Mouse (Mus musculus): ENCODE measurements at regions not wholly inside any gene's neighbourhood (a gene's known extent, or its start where the extent isn't known, plus 50 kb on each side); places are given as distances from the start of the nearest gene placed in this dataset.

DNA sequence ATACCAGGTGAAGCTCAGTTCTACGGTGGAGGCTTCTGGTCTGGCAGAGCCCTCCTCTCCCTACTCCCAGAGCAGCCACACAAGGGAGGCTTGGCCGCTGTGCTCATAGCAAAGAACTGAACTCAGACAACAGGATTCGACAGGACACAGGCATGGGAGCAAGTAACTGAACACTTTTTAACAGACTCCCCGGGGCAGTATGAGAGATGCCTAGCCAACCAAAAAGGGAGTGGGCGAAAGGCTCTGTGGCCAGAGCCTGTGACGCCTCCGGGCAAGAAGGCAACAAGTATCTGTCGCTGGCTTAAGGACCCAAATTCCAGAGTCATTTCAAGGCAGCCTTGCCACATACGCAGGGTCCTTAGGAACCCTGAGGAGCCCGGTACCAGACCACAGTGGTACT lies 188.8 kb upstream of the Klf14 start:
- Histone ChIP-seq H3K4me3 (no peak overlapping the region), H3K4me1 (replicated peaks) (no peaks in the 10 kb centered on the region), H3K4me2 (no peak overlapping the region), H3K9ac (no peak overlapping the region), H3K9me3 (no peaks in the 10 kb centered on the region), H3K27me3 (0 out of 2 replicates have a peak, but pooled peaks cover 7% of the 10 kb centered on the region), H3K27ac (no peak overlapping the region), H3K36me3 (no peaks in the 10 kb centered on the region)
- WGBS, result 81% methylated on average over 10 of the region's 10 CpGs
- ATAC-seq (ENCODE audit: low FRiP score), result no peak

DNA sequence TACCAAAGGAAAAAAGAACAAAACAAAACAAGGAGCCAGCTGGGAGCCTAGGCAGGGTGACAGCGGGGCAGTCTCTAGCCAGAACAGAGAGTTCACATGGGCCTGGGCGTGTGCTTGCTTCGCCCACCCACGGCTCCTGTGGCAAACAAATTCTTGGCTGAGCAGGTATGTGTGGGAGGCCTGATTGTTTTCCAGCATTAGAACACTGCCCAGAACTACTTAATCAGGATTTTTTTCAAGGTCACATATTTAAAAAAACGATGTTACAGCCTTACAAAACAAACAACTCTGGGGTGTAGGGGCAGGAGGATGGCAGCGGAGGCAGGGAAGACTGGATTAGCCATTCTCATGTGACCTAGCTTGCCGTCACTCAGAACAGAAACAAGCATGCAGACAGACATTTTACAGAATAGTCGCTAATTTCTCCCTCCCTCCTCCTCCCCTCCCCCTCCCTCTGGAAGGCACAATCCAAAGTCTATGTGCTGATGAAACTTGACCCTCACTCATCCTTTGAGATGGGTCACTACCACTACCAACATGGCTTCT lies 189.5 kb upstream of the Klf14 start:
- H3K36me3 ChIP-seq, result no peaks in the 10 kb centered on the region
- 0 out of 2 replicates have a peak, but pooled peaks cover 7% of the 10 kb centered on the region for H3K27me3 ChIP-seq
- H3K4me3 ChIP-seq, result no peak overlapping the region
- 75% methylated on average over 8 of the region's 8 CpGs for WGBS
- H3K9me3 ChIP-seq, result no peaks in the 10 kb centered on the region
- no peak overlapping the region for H3K9ac ChIP-seq
- H3K4me2 ChIP-seq, result no peak overlapping the region
- no peak for ATAC-seq (ENCODE audit: low FRiP score)
- no peak overlapping the region for H3K27ac ChIP-seq
- no peaks in the 10 kb centered on the region for H3K4me1 ChIP-seq (replicated peaks)

DNA sequence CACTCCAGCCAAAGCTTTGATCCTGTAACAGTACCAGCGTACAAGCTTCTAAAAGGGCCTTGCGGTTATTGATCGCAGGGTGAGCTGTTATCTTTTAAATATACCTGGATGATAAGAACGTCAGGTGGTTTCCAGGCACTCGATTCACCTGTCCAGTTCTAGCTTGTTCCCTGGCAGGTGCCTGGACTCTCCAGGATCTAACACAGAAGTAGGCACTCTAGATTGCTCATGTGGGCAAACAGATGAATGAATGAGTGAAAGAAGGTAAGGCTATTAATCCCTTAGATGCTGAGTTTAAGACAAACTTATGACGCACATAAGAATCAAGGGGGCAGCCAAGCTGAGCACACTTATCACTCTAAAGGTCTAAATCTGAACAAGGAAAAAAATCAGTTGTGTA lies 190.3 kb upstream of the Klf14 start:
- no peaks in the 10 kb centered on the region for H3K36me3 ChIP-seq
- 0 out of 2 replicates have a peak, but pooled peaks cover 7% of the 10 kb centered on the region for H3K27me3 ChIP-seq
- H3K4me2 ChIP-seq, result no peak overlapping the region
- H3K27ac ChIP-seq, result no peak overlapping the region
- H3K9ac ChIP-seq, result no peak overlapping the region
- no peak overlapping the region for H3K4me3 ChIP-seq
- ATAC-seq (ENCODE audit: low FRiP score), result no peak
- WGBS, result 95% methylated on average over 6 of the region's 6 CpGs
- H3K4me1 ChIP-seq (replicated peaks), result no peaks in the 10 kb centered on the region
- no peaks in the 10 kb centered on the region for H3K9me3 ChIP-seq

DNA sequence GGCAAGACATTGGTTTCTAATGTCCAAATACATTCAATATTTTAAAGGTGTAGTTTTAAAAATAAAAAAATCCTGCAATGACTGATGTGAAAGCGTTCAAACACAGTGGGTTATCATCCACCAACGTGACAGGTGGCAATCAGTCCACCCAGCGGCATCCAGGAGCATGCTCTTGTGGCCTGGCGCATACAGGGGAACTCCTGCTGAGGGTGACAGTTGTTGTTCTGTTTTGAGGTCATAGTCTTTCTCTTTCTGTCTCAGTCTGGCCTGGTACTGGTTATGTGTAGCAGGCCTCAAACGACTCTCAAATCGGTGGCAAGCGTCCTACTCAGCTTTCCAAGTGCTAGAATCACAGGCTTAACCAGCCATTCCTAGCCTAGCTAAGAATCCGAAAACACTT lies 191.5 kb upstream of the Klf14 start:
- Histone ChIP-seq H3K9me3 (no peaks in the 10 kb centered on the region), H3K4me2 (no peak overlapping the region), H3K27me3 (0 out of 2 replicates have a peak, but pooled peaks cover 7% of the 10 kb centered on the region)

DNA sequence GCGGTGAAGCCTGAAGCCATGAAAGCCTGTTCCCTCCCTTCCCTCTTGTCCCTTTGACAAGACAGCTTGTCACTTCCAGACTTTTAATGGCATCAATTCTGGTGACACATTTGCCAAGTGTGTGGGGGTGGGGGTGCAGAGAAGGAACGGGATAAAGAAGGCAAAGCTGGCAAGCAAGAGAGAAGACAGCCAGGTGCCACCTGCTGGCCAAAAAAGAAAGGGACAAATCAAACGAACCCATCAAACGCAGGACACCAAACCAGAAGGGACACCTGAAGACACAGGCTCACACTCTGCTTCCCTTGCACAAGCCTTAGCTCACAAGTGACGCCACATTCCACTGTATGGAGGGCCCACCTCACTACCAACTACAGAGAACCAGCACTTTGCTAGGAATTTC lies 197.0 kb upstream of the Klf14 start:
- Histone ChIP-seq H3K9me3 (no peaks in the 10 kb centered on the region), H3K9ac (no peak overlapping the region), H3K4me2 (no peak overlapping the region), H3K4me1 (replicated peaks) (peaks cover 18% of the 10 kb centered on the region), H3K27me3 (no peaks in the 10 kb centered on the region), H3K36me3 (no peaks in the 10 kb centered on the region), H3K4me3 (no peak overlapping the region), H3K27ac (no peak overlapping the region)
- 27% methylated on average over 5 of the region's 5 CpGs for WGBS
- ATAC-seq (ENCODE audit: low FRiP score), result no peak

More for the DNA sequence above, 191.5 kb upstream of the Klf14 start:
- H3K27ac ChIP-seq, result no peak overlapping the region
- WGBS, result 87% methylated on average over 8 of the region's 8 CpGs
- H3K9ac ChIP-seq, result no peak overlapping the region
- ATAC-seq (ENCODE audit: low FRiP score), result no peak
- H3K4me1 ChIP-seq (replicated peaks), result no peaks in the 10 kb centered on the region
- no peak overlapping the region for H3K4me3 ChIP-seq
- no peaks in the 10 kb centered on the region for H3K36me3 ChIP-seq

DNA sequence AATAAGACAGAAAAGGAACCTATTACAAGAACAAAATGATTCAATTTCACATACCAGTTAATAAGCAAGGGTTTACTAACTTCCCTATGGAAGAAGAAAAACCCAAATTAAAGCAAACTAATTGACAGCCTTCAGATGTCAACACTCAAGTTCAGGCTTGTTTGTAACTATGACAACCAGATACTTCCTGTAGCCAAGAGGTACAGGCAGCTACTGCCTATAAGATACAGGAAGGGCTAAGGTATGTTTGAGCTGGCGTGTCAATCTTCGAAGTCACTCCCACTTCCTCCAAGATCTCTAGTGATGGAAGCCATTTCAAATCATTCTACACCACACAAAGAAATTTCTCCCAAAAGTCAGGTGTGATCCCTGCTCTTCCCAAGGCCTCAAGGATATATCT lies 198.1 kb upstream of the Klf14 start:
- Histone ChIP-seq H3K27ac (no peak overlapping the region), H3K4me1 (replicated peaks) (peaks cover 24% of the 10 kb centered on the region), H3K4me2 (no peak overlapping the region), H3K9ac (no peak overlapping the region), H3K27me3 (no peaks in the 10 kb centered on the region), H3K4me3 (no peak overlapping the region), H3K36me3 (no peaks in the 10 kb centered on the region), H3K9me3 (no peaks in the 10 kb centered on the region)
- ATAC-seq (ENCODE audit: low FRiP score), result no peak
- WGBS, result 96% methylated on average over 2 of the region's 2 CpGs

DNA sequence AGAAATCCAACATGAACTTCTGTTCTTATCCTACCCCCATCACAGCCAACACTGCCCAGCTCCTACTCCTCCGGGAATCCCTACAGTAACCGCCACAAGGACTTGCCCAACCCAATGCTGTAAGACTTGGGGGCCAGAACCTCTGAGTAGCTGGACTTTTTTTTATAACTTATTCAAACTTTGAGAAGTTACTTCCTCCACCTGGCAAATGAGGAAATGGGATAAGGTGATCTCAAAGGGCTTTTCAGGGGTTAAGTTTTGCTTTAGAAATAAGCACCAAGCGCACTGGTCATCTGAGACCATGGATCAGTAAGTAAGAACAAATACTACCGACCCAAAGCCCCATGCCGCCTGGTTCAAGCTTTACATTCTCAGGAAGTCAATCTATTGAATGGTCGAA lies 198.6 kb upstream of the Klf14 start:
- ATAC-seq (ENCODE audit: low FRiP score), result no peak
- H3K36me3 ChIP-seq, result no peaks in the 10 kb centered on the region
- no peak overlapping the region for H3K27ac ChIP-seq
- H3K9ac ChIP-seq, result no peak overlapping the region
- H3K4me2 ChIP-seq, result no peak overlapping the region
- peaks cover 24% of the 10 kb centered on the region for H3K4me1 ChIP-seq (replicated peaks)
- H3K4me3 ChIP-seq, result no peak overlapping the region
- WGBS, result 83% methylated on average over 6 of the region's 6 CpGs
- no peaks in the 10 kb centered on the region for H3K27me3 ChIP-seq
- H3K9me3 ChIP-seq, result no peaks in the 10 kb centered on the region

DNA sequence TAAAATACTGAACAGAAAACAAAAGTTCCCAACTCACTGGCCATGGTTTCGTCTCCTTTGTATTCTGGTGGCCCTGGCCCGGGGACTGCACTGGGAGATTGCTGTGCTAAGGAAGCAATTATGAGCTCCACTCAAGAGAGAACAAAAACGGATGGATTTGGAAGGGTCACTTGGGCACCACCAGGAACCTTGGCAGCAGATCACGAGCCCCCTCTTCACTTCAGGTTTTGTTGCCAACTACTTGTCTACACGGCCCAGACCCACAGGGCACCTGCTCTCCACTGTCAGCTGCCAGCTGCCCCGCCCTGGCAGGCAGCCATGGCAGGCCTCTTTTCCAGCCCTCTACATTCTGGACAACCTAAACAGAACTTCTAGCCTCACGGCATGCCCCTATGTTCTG lies 199.8 kb upstream of the Klf14 start:
- H3K9me3 ChIP-seq, result no peaks in the 10 kb centered on the region
- no peaks in the 10 kb centered on the region for H3K27me3 ChIP-seq
- 51% methylated on average over 7 of the region's 7 CpGs for whole genome bisulfite sequencing
- H3K4me3 ChIP-seq, result no peak overlapping the region
- H3K36me3 ChIP-seq, result no peaks in the 10 kb centered on the region
- H3K27ac ChIP-seq, result no peak overlapping the region
- H3K4me1 ChIP-seq (replicated peaks), result peaks cover 24% of the 10 kb centered on the region
- H3K4me2 ChIP-seq, result no peak overlapping the region
- no peak overlapping the region for H3K9ac ChIP-seq
- ATAC-seq (ENCODE audit: low FRiP score), result peak; percentile 54

DNA sequence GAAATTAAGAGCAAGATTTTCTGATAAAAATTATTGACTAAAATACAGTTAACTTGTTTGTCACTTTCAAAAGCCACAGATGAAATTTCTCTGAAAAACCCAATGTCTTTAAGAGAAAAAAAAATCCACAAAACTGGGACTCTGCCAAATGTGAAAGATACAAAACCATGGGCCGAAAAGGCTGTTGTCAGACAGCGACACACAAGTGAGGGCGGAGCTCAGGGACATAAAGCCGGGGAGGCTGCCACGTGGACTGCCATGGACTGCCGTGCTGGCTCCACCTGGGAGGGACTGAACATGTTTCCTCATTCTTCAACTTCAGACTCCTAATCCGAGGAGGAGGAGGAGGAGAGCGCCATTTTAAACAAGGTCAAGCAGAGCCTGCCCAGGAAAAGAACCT lies 200.4 kb upstream of the Klf14 start:
- WGBS, result 50% methylated on average over 8 of the region's 8 CpGs
- no peaks in the 10 kb centered on the region for H3K9me3 ChIP-seq
- H3K9ac ChIP-seq, result no peak overlapping the region
- H3K27ac ChIP-seq, result no peak overlapping the region
- peaks cover 24% of the 10 kb centered on the region for H3K4me1 ChIP-seq (replicated peaks)
- no peak overlapping the region for H3K4me2 ChIP-seq
- no peaks in the 10 kb centered on the region for H3K36me3 ChIP-seq
- H3K4me3 ChIP-seq, result no peak overlapping the region
- no peaks in the 10 kb centered on the region for H3K27me3 ChIP-seq
- ATAC-seq (ENCODE audit: low FRiP score), result no peak

DNA sequence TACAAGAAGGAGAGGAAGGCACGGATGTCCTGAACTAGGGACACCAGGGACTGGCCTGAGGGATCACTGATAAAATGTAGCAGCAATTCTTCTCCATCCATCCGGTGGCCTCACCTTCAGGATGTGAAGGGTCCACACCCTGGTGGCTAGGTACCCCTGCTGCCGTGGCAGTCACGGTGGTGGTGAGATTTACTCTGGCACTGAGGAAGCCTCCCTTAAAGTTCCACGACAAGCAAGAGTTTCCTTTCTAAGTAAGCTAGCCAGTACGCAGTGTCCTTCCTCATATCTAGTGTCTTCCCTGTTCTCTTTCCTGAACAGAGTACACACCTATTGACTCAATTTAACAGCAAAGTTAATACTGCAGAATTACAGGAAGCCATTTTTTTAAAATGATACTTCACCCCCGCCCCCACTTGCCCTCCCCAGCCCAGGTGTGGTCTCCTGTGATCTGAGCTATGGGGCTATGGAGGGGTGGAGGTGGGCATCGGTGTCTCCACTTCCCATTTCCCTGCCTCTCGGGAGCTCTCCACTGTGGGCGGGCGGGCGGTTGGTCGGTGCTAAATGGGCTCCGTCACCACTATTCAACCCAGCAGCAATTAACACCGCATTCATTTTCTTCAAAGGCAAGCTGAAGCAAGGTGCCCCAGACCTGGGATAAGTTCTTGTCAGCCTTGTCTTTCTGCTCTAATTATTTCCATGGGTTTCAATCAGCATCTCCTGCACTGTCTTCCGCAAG lies 201.2 kb upstream of the Klf14 start:
- Histone ChIP-seq H3K27me3 (no peaks in the 10 kb centered on the region), H3K9ac (no peak overlapping the region), H3K9me3 (no peaks in the 10 kb centered on the region), H3K4me2 (no peak overlapping the region), H3K36me3 (no peaks in the 10 kb centered on the region), H3K27ac (no peak overlapping the region), H3K4me1 (replicated peaks) (peaks cover 24% of the 10 kb centered on the region), H3K4me3 (no peak overlapping the region)
- 73% methylated on average over 16 of the region's 16 CpGs for WGBS
- no peak for ATAC-seq (ENCODE audit: low FRiP score)

DNA sequence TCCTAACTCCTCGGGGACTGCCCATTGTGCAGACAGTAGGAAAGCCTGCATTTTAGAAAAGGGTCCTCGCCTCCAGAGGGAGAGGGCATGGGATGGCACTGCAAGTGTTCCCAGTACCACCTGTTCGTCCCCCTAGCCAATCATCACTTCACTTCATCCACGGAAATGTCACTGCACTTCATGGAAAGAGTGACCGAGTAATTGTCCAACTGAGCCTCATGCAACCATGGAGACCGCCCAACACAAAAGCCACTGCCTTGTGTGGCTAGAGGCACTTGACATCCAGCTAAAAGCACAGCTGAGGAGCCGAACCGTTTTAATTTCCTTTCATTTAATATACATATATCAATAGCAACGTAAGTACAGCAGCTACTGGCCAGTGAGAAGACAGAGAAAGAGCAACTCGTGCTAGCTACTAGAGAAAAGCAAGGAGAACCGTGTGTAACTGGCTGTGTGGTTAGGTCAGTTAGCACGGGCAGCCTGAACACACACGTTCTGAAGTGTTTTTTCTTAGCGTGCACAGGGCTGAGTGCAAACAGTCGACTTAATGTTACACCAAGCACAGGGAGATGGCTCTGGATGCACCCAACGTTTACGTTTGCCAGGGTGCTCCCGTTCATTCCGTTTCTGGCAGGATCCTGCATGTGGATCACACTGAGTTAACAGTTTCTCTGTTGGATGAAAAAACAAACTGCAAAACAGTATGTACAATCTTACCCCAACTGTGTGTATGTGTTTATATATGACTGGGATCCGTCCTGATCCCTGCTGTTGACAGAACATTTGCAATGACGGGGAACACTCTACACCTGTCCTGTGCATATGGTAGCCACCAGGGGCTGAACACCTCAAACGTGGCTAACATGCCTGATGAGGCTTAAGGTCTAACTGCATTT lies 202.8 kb upstream of the Klf14 start:
- H3K9ac ChIP-seq, result no peak overlapping the region
- no peaks in the 10 kb centered on the region for H3K9me3 ChIP-seq
- WGBS, result 62% methylated on average over 22 of the region's 22 CpGs
- peaks cover 24% of the 10 kb centered on the region for H3K4me1 ChIP-seq (replicated peaks)
- H3K4me2 ChIP-seq, result no peak overlapping the region
- no peaks in the 10 kb centered on the region for H3K27me3 ChIP-seq
- no peak overlapping the region for H3K27ac ChIP-seq
- ATAC-seq (ENCODE audit: low FRiP score), result no peak
- no peak overlapping the region for H3K4me3 ChIP-seq
- H3K36me3 ChIP-seq, result no peaks in the 10 kb centered on the region

DNA sequence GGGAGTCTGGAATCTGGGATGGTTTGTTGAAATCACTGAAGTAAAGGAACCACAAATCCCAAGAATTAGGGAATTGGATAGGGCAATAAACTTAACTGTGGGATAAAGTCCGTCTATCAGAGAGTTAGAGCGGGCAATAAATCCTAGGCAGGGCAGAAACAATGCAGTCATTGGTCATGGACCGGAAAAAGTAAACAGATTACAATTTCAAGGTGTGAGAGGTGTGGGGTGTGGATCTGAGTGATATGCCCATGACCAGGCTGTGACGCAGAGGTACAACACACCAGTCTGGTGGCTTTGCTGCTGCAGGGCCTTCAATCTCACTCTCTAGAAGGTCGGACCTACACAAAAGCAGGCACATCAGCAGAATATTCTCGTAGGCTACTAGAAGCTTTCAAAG lies 206.1 kb upstream of the Klf14 start:
- Histone ChIP-seq H3K27ac (no peak overlapping the region), H3K4me2 (no peak overlapping the region), H3K4me3 (no peak overlapping the region), H3K27me3 (no peaks in the 10 kb centered on the region), H3K9ac (no peak overlapping the region), H3K4me1 (replicated peaks) (peaks cover 11% of the 10 kb centered on the region), H3K36me3 (no peaks in the 10 kb centered on the region), H3K9me3 (no peaks in the 10 kb centered on the region)
- 90% methylated on average over 6 of the region's 6 CpGs for WGBS
- no peak for ATAC-seq (ENCODE audit: low FRiP score)

All from hindbrain, embryonic 13.5 days (tissue).